Mouse (Mus musculus): ENCODE data around the gene Aanat. TPM values are rescaled to one million over a fixed set of nuclear protein-coding genes. Genes with fewer than 3 reads are reported as not detected.

Gene Aanat
- not detected in 2 replicates for polyA plus RNA-seq (2015; fragmentation: Nextera tagmentation; extraction: Ambion mirVana)

DNA sequence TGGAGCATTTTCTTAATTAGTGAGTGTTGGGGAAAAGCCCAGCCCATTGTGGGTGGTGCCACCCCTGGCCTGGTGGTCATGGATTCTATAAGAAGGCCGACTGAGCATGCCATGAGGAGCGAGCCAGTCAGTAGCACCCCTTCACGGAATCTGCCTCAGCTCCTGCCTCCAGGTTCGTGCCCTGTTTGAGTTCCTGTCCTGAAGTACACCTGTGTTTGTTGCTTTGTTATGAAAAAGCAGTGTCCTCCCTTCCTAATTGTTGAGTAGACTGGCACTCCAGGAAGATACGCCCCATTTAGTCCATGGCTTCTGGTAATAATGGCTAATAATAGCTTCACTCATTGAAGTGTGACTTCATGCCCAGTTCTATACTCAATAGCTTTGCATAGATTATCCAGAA, at the start of gene Aanat:
TSS of gene Aanat (plus strand) at position 123 of the 400 bp plus-strand sequence.
- H3K4me3 ChIP-seq (ENCODE audit: low read depth, low read length): no peak within 1 kb of the TSS
- 72% methylated on average over 5 of the region's 5 CpGs for WGBS (ENCODE audit: insufficient replicate concordance)
- H3K4me2 ChIP-seq (ENCODE audit: low read depth, low read length): no peak within 1 kb of the TSS
- TF ChIP-seq EP300 (IDR thresholded peaks at IDR 0.05; ENCODE audit: low read depth) (no peak), CTCF (IDR thresholded peaks at IDR 0.05; ENCODE audit: low read depth) (no peak)
- H3K4me1 ChIP-seq (ENCODE audit: insufficient read depth): peaks cover 7% of the 10 kb centered on the region
- ATAC-seq (no peak), DNase-seq (no peak)
- H3K9ac ChIP-seq (replicated peaks): no peak within 1 kb of the TSS
- no peaks in the 10 kb centered on the region for H3K9me3 ChIP-seq (ENCODE audit: low read length)
- no peaks in the 10 kb centered on the region for H3K27me3 ChIP-seq (ENCODE audit: insufficient read depth, low read length)
- no peaks in the 10 kb centered on the region for H3K36me3 ChIP-seq (replicated peaks; ENCODE audit: insufficient read depth, low read length)
- no peak within 1 kb of the TSS for H3K27ac ChIP-seq (ENCODE audit: low read depth)

DNA sequence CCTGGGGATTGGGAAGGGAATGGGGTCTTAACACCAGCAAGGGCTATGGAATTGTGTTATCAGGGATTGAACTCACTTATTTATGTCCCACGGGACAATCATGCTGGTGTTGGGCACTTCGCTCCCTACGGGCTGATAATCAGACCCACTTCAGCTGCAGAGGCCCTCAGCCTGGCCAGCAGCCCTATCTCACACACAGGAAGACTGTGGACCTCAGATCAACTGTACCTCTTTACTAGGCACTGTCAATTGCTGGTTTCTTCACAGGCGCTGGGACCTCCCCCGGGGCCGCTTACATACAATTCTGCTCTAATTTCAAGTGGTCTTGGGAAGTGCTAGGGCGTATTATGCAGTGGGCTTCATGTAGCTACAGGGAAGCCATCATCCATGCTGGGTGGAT, 49.5 kb upstream of the Aanat start:
- ATAC-seq (no peak), DNase-seq (peak; percentile 40)
- Histone ChIP-seq H3K9ac (replicated peaks) (peak overlapping the region; percentile 42), H3K4me3 (ENCODE audit: low read depth, low read length) (no peak overlapping the region), H3K27ac (ENCODE audit: low read depth) (peak overlapping the region; percentile 69; the same call in 1 of the 2 replicates), H3K36me3 (replicated peaks; ENCODE audit: insufficient read depth, low read length) (peaks cover 47% of the 10 kb centered on the region), H3K9me3 (ENCODE audit: low read length) (no peaks in the 10 kb centered on the region), H3K4me1 (ENCODE audit: insufficient read depth) (peaks cover 30% of the 10 kb centered on the region), H3K4me2 (ENCODE audit: low read depth, low read length) (peak overlapping the region; percentile 90), H3K27me3 (ENCODE audit: insufficient read depth, low read length) (peaks cover 24% of the 10 kb centered on the region)
- TF ChIP-seq CTCF (IDR thresholded peaks at IDR 0.05; ENCODE audit: low read depth) (no peak), EP300 (IDR thresholded peaks at IDR 0.05; ENCODE audit: low read depth) (peak; percentile 51; the same call in 1 of the 2 replicates)
- WGBS (ENCODE audit: insufficient replicate concordance): 68% methylated on average over 7 of the region's 7 CpGs

DNA sequence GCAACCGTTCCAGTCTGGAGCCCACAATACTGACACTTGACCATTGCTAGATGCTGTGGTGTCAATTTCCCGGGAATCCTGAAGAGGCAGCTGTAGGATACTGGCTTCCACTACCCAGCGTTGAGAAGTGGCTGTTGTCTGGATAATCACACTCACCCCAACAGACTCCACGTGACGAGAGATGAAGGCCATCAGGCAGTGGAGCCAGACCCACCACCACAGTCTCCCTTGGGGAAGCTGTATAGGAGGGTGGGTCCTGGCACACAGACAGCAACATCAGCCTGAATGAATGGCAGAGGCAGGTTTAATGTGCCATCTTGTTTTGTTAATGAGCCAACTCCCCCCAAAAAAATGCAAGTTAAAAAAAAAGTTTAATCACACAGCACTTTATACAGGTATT, 48.8 kb upstream of the Aanat start:
- Histone ChIP-seq H3K4me1 (ENCODE audit: insufficient read depth) (peaks cover 25% of the 10 kb centered on the region), H3K27ac (ENCODE audit: low read depth) (0 out of 2 replicates have a peak overlapping the region, but pooled peaks have one; percentile 69), H3K9me3 (ENCODE audit: low read length) (no peaks in the 10 kb centered on the region), H3K27me3 (ENCODE audit: insufficient read depth, low read length) (peaks cover 18% of the 10 kb centered on the region), H3K36me3 (replicated peaks; ENCODE audit: insufficient read depth, low read length) (peaks cover 54% of the 10 kb centered on the region), H3K4me2 (ENCODE audit: low read depth, low read length) (peak overlapping the region; percentile 90), H3K9ac (replicated peaks) (no peak overlapping the region), H3K4me3 (ENCODE audit: low read depth, low read length) (no peak overlapping the region)
- WGBS (ENCODE audit: insufficient replicate concordance): 79% methylated on average over 5 of the region's 5 CpGs
- DNase-seq: no peak
- ATAC-seq: no peak
- TF ChIP-seq EP300 (IDR thresholded peaks at IDR 0.05; ENCODE audit: low read depth) (no peak), CTCF (IDR thresholded peaks at IDR 0.05; ENCODE audit: low read depth) (no peak)

DNA sequence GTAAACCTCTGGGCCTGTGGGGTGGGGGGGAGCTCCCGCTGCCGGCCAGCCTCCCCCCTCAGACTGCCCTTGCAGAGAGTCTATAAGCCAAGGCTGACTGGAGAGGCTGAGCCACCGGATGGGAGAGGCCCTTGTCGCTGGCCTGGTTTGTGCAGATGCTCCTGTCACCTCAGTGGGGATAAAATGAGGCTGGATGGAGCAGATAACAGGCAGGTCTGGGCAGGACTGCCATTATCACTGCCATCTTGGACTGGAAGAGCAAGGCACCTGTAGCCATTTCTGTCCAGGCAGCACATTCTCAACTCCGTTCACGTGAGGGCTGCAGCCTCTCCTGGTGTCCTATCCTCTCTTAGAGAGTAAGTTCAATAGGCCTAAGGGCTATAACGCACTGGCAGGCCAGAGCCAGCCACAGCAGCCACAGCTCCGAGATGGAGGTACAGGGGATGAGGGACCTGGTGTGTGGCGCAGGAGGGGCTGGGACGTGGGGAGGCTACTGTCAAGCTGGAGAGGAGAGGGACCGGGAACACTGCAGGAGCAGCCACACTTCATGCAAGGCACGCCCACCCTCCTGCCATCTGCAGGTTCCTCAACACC, 48.0 kb upstream of the Aanat start:
- peak; percentile 69 for TF ChIP-seq EP300 (IDR thresholded peaks at IDR 0.05; ENCODE audit: low read depth)
- no peak for TF ChIP-seq CTCF (IDR thresholded peaks at IDR 0.05; ENCODE audit: low read depth)
- H3K4me1 ChIP-seq (ENCODE audit: insufficient read depth): peaks cover 16% of the 10 kb centered on the region
- H3K9ac ChIP-seq (replicated peaks): no peak overlapping the region
- peak overlapping the region; percentile 22; the same call in 1 of the 2 replicates for H3K4me2 ChIP-seq (ENCODE audit: low read depth, low read length)
- ATAC-seq: no peak
- WGBS (ENCODE audit: insufficient replicate concordance): 72% methylated on average over 12 of the region's 12 CpGs
- H3K27ac ChIP-seq (ENCODE audit: low read depth): no peak overlapping the region; the same call in 1 of the 2 replicates
- peaks cover 9% of the 10 kb centered on the region for H3K27me3 ChIP-seq (ENCODE audit: insufficient read depth, low read length)
- peak; percentile 41 for DNase-seq
- H3K9me3 ChIP-seq (ENCODE audit: low read length): no peaks in the 10 kb centered on the region
- no peak overlapping the region for H3K4me3 ChIP-seq (ENCODE audit: low read depth, low read length)
- H3K36me3 ChIP-seq (replicated peaks; ENCODE audit: insufficient read depth, low read length): peaks cover 62% of the 10 kb centered on the region

DNA sequence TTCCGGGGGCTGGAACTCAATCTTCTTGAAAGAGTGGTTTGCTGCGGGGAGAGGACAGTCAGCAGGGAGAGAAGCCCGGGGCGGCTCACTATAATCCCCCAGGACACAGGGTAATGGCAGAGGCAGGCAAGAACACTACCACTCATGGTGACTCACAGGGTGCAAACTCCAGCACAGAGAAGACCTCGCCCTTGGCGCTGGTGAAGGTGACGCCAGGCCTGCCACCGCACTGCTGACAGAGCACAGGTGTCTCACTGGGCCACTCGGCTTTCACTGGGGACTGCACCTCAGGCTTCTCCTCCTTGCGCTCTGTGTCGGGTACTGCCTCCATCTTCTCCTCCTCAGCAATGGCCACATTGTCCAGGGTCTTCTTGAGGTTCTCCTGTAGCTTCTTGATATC, 45.0 kb upstream of the Aanat start:
- Histone ChIP-seq H3K4me3 (ENCODE audit: low read depth, low read length) (no peak overlapping the region), H3K36me3 (replicated peaks; ENCODE audit: insufficient read depth, low read length) (peaks cover 85% of the 10 kb centered on the region), H3K27ac (ENCODE audit: low read depth) (no peak overlapping the region), H3K9me3 (ENCODE audit: low read length) (no peaks in the 10 kb centered on the region), H3K4me1 (ENCODE audit: insufficient read depth) (peaks cover 11% of the 10 kb centered on the region), H3K9ac (replicated peaks) (no peak overlapping the region), H3K4me2 (ENCODE audit: low read depth, low read length) (no peak overlapping the region), H3K27me3 (ENCODE audit: insufficient read depth, low read length) (no peaks in the 10 kb centered on the region)
- no peak for ATAC-seq
- TF ChIP-seq EP300 (IDR thresholded peaks at IDR 0.05; ENCODE audit: low read depth) (no peak), CTCF (IDR thresholded peaks at IDR 0.05; ENCODE audit: low read depth) (no peak)
- no peak for DNase-seq
- WGBS (ENCODE audit: insufficient replicate concordance): 95% methylated on average over 11 of the region's 11 CpGs

DNA sequence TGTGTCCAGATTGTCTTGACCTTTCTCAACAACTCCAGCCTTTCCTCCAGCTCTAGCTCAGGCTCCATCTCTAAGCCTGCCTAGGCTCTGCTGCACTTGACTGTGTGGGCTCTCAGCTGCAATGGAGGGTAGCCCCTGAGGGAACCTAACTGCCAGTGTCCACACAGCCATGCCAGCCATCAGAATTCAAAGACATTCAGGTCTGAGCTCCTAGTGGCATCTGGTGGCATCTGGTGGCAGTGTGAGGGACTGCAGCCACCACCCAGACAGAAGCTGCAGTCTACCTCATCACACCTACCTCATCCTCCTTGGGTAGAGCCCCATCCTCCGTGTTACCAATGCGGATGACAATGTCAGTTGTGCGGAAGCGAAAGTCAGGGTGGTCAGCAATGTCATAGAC, 43.1 kb upstream of the Aanat start:
- DNase-seq (peak; percentile 69), ATAC-seq (peak; percentile 43; the same call in 1 of the 2 replicates)
- no peaks in the 10 kb centered on the region for H3K9me3 ChIP-seq (ENCODE audit: low read length)
- H3K27me3 ChIP-seq (ENCODE audit: insufficient read depth, low read length): no peaks in the 10 kb centered on the region
- TF ChIP-seq EP300 (IDR thresholded peaks at IDR 0.05; ENCODE audit: low read depth) (no peak), CTCF (IDR thresholded peaks at IDR 0.05; ENCODE audit: low read depth) (peak; percentile 92)
- H3K4me1 ChIP-seq (ENCODE audit: insufficient read depth): peaks cover 2% of the 10 kb centered on the region
- no peak overlapping the region for H3K4me3 ChIP-seq (ENCODE audit: low read depth, low read length)
- H3K27ac ChIP-seq (ENCODE audit: low read depth): no peak overlapping the region
- H3K9ac ChIP-seq (replicated peaks): no peak overlapping the region
- 84% methylated on average over 4 of the region's 4 CpGs for WGBS (ENCODE audit: insufficient replicate concordance)
- peaks cover 99% of the 10 kb centered on the region for H3K36me3 ChIP-seq (replicated peaks; ENCODE audit: insufficient read depth, low read length)
- H3K4me2 ChIP-seq (ENCODE audit: low read depth, low read length): no peak overlapping the region

Measured in liver, postnatal 0 days (tissue).